Mouse (Mus musculus) limb, embryonic 13.5 days (tissue): ENCODE measurements around the gene Tufm. TPM values are rescaled to one million over a fixed set of nuclear protein-coding genes. Genes with fewer than 3 reads are reported as not detected.
"Not testable (repeated sequence)": the region's sequence is repeated elsewhere in the genome, so short reads cannot be mapped to it uniquely, and the experiment has no call there.

Source experiments
- ATAC-seq: fragments of 200-750 bp; cut with Nextera tagmentation; 2 replicates; pipeline ENCODE4 v1.8.0; 2017; ENCODE audit warnings: low read depth, moderate number of reproducible peaks, moderate TSS enrichment; ENCODE audit not compliant: low FRiP score
- H3K27ac ChIP-seq: fragments of 300-500 bp; sonication (generic); 2 replicates; pipeline ENCODE4 v1.5.1; 2015; ENCODE audit warnings: inconsistent platforms, mild to moderate bottlenecking, moderate library complexity
- H3K27me3 ChIP-seq: fragments of 300-500 bp; sonication (generic); 2 replicates; pipeline ENCODE4 v1.6.1; 2015; ENCODE audit warnings: mild to moderate bottlenecking, inconsistent platforms
- H3K36me3 ChIP-seq: fragments of 300-500 bp; sonication (generic); 2 replicates; pipeline ENCODE4 v1.6.1; 2015; ENCODE audit warnings: inconsistent platforms, mild to moderate bottlenecking, moderate library complexity
- H3K4me1 ChIP-seq: fragments of 300-500 bp; sonication (generic); 2 replicates; pipeline ENCODE4 v1.6.1; 2015; ENCODE audit warnings: inconsistent platforms
- H3K4me2 ChIP-seq: fragments of 300-500 bp; sonication (generic); replicated peaks from 2 replicates; pipeline ENCODE4 v1.6.1; 2015; ENCODE audit warnings: inconsistent platforms, mild to moderate bottlenecking, moderate library complexity
- H3K4me3 ChIP-seq: fragments of 300-500 bp; sonication (generic); 2 replicates; pipeline ENCODE4 v1.5.1; 2015; ENCODE audit warnings: moderate library complexity, mild to moderate bottlenecking, inconsistent platforms
- H3K9ac ChIP-seq: fragments of 300-500 bp; sonication (generic); 2 replicates; pipeline ENCODE4 v1.6.1; 2015; ENCODE audit warnings: mild to moderate bottlenecking, inconsistent platforms
- H3K9me3 ChIP-seq: fragments of 300-500 bp; sonication (generic); 2 replicates; pipeline ENCODE4 v1.6.1; 2016; ENCODE audit warnings: inconsistent platforms
- WGBS: fragments of 180-500 bp; shearing (Covaris S2); methylation state at CpG from one replicate; pipeline ENCODE4 v1.1.7; 2015; 5-methylcytosine and 5-hydroxymethylcytosine counted together
- polyA plus RNA-seq: library from polyadenylated mRNA; unstranded; fragments of >200 nt; fragmentation: Nextera tagmentation; extraction: Ambion mirVana; gene quantifications from 2 replicates; pipeline ENCODE4 v1.2.1, GENCODE M21; 2015

Tufm gene
- polyA plus RNA-seq, 1 experiment from 2014 or later, result 135 TPM

- H3K4me3 ChIP-seq, result no peak overlapping the region
- no peaks in the 10 kb centered on the region for H3K36me3 ChIP-seq
- H3K9me3 ChIP-seq, result no peaks in the 10 kb centered on the region; the same call in 1 of the 2 replicates
- WGBS, result 22% methylated on average over 5 of the region's 5 CpGs
- no peak overlapping the region for H3K27ac ChIP-seq
- no peak for ATAC-seq
- peaks cover 8% of the 10 kb centered on the region for H3K4me1 ChIP-seq
- no peak overlapping the region for H3K4me2 ChIP-seq
- no peak overlapping the region for H3K9ac ChIP-seq
- no peaks in the 10 kb centered on the region for H3K27me3 ChIP-seq
Observed at GRCm38 (mm10) chr7:126481699-126482098, 5.5 kb upstream of the Tufm start.

GRCm38 (mm10) chr7:126482392-126482871 lies 4.7 kb upstream of the Tufm start:
- WGBS, result under 1% methylated on average over 23 of the region's 23 CpGs

GRCm38 (mm10) chr7:126487617-126488385 lies 640 bp downstream of the Tufm start:
- H3K27me3 ChIP-seq, H3K9me3 ChIP-seq, H3K27ac ChIP-seq, ATAC-seq: not testable (repeated sequence)
- Histone ChIP-seq H3K4me1 (peaks cover 16% of the 10 kb centered on the region), H3K36me3 (peaks cover 40% of the 10 kb centered on the region), H3K4me3 (peak overlapping the region; percentile 56), H3K9ac (peak overlapping the region; percentile 81), H3K4me2 (peak overlapping the region; percentile 83)
- 19% methylated on average over 25 of the region's 25 CpGs for WGBS

More at GRCm38 (mm10) chr7:126482392-126482871, 4.7 kb upstream of the Tufm start:
- H3K4me3 ChIP-seq, result peak overlapping the region; percentile 38
- peak overlapping the region; percentile 67 for H3K4me2 ChIP-seq
- H3K9ac ChIP-seq, result peak overlapping the region; percentile 58
- peak overlapping the region; percentile 73 for H3K27ac ChIP-seq
- H3K9me3 ChIP-seq, result no peaks in the 10 kb centered on the region; the same call in 1 of the 2 replicates
- no peaks in the 10 kb centered on the region for H3K27me3 ChIP-seq
- peak; percentile 75 for ATAC-seq
- peaks cover 8% of the 10 kb centered on the region for H3K4me1 ChIP-seq
- H3K36me3 ChIP-seq, result no peaks in the 10 kb centered on the region

- no peak overlapping the region for H3K4me3 ChIP-seq
- no peaks in the 10 kb centered on the region for H3K27me3 ChIP-seq
- no peak overlapping the region for H3K9ac ChIP-seq
- H3K36me3 ChIP-seq, result peaks cover 72% of the 10 kb centered on the region
- no peaks in the 10 kb centered on the region for H3K9me3 ChIP-seq
- H3K4me2 ChIP-seq, result no peak overlapping the region
- peaks cover 12% of the 10 kb centered on the region for H3K4me1 ChIP-seq
- WGBS, result 81% methylated on average over 1 of the region's 1 CpGs
- no peak for ATAC-seq
- no peak overlapping the region for H3K27ac ChIP-seq
Observed at GRCm38 (mm10) chr7:126491005-126491404, 3.8 kb downstream of the Tufm start.

- WGBS, result 55% methylated on average over 11 of the region's 11 CpGs
- Histone ChIP-seq H3K9me3 (no peaks in the 10 kb centered on the region), H3K4me1 (peaks cover 10% of the 10 kb centered on the region), H3K4me3 (no peak overlapping the region), H3K27ac (no peak overlapping the region), H3K9ac (no peak overlapping the region), H3K27me3 (no peaks in the 10 kb centered on the region), H3K36me3 (peaks cover 82% of the 10 kb centered on the region), H3K4me2 (no peak overlapping the region)
- ATAC-seq, result no peak
Observed at GRCm38 (mm10) chr7:126491973-126492372, 4.8 kb downstream of the Tufm start.

GRCm38 (mm10) chr7:126494120-126494519 lies 7.0 kb downstream of the Tufm start:
- Histone ChIP-seq H3K4me3 (no peak overlapping the region), H3K27me3 (no peaks in the 10 kb centered on the region), H3K9me3 (no peaks in the 10 kb centered on the region), H3K36me3 (peaks cover 96% of the 10 kb centered on the region), H3K4me2 (no peak overlapping the region), H3K9ac (no peak overlapping the region; the same call in 1 of the 2 replicates), H3K27ac (no peak overlapping the region), H3K4me1 (no peaks in the 10 kb centered on the region)
- 87% methylated on average over 6 of the region's 6 CpGs for WGBS
- no peak for ATAC-seq

GRCm38 (mm10) chr7:126496475-126496874 lies 9.3 kb downstream of the Tufm start:
- no peaks in the 10 kb centered on the region for H3K9me3 ChIP-seq
- peaks cover 10% of the 10 kb centered on the region for H3K4me1 ChIP-seq
- peaks cover 97% of the 10 kb centered on the region for H3K36me3 ChIP-seq
- H3K4me3 ChIP-seq, result no peak overlapping the region
- H3K27me3 ChIP-seq, result no peaks in the 10 kb centered on the region
- no peak overlapping the region for H3K9ac ChIP-seq
- no peak overlapping the region for H3K27ac ChIP-seq
- H3K4me2 ChIP-seq, result no peak overlapping the region
- ATAC-seq, result no peak
- WGBS, result 86% methylated on average over 5 of the region's 5 CpGs

GRCm38 (mm10) chr7:126497966-126498365 lies 10.8 kb downstream of the Tufm start:
- ATAC-seq, result no peak
- Histone ChIP-seq H3K9ac (no peak overlapping the region), H3K27ac (no peak overlapping the region), H3K4me3 (no peak overlapping the region), H3K27me3 (no peaks in the 10 kb centered on the region), H3K9me3 (no peaks in the 10 kb centered on the region), H3K4me2 (no peak overlapping the region), H3K4me1 (peaks cover 12% of the 10 kb centered on the region), H3K36me3 (peaks cover 84% of the 10 kb centered on the region)
- 91% methylated on average over 12 of the region's 12 CpGs for WGBS

GRCm38 (mm10) chr7:126499416-126499815 lies 12.3 kb downstream of the Tufm start:
- Histone ChIP-seq H3K9me3 (no peaks in the 10 kb centered on the region), H3K27ac (no peak overlapping the region), H3K4me2 (no peak overlapping the region), H3K36me3 (peaks cover 69% of the 10 kb centered on the region), H3K4me1 (peaks cover 19% of the 10 kb centered on the region), H3K4me3 (no peak overlapping the region), H3K27me3 (no peaks in the 10 kb centered on the region), H3K9ac (no peak overlapping the region)
- 91% methylated on average over 7 of the region's 7 CpGs for WGBS
- no peak for ATAC-seq

GRCm38 (mm10) chr7:126501684-126502022 lies 14.5 kb downstream of the Tufm start:
- Histone ChIP-seq H3K9ac (peak overlapping the region; percentile 99), H3K27ac (peak overlapping the region; percentile 99), H3K4me2 (peak overlapping the region; percentile 85), H3K4me1 (peaks cover 24% of the 10 kb centered on the region), H3K9me3 (no peaks in the 10 kb centered on the region), H3K36me3 (peaks cover 47% of the 10 kb centered on the region), H3K27me3 (no peaks in the 10 kb centered on the region), H3K4me3 (peak overlapping the region; percentile 85)
- WGBS, result 6% methylated on average over 9 of the region's 9 CpGs
- no peak for ATAC-seq

- H3K4me2 ChIP-seq, result peak overlapping the region; percentile 85
- peak overlapping the region; percentile 99 for H3K27ac ChIP-seq
- peak; percentile 89 for ATAC-seq
- no peaks in the 10 kb centered on the region for H3K9me3 ChIP-seq
- peak overlapping the region; percentile 99 for H3K9ac ChIP-seq
- peaks cover 24% of the 10 kb centered on the region for H3K4me1 ChIP-seq
- under 1% methylated on average over 42 of the region's 57 CpGs for WGBS
- peak overlapping the region; percentile 85 for H3K4me3 ChIP-seq
- H3K27me3 ChIP-seq, result no peaks in the 10 kb centered on the region
- peaks cover 41% of the 10 kb centered on the region for H3K36me3 ChIP-seq
Observed at GRCm38 (mm10) chr7:126502023-126502741, 15.0 kb downstream of the Tufm start.

- Histone ChIP-seq H3K27ac (peak overlapping the region; percentile 99), H3K4me2 (peak overlapping the region; percentile 49), H3K36me3 (peaks cover 36% of the 10 kb centered on the region), H3K4me1 (peaks cover 24% of the 10 kb centered on the region), H3K9me3 (no peaks in the 10 kb centered on the region), H3K9ac (peak overlapping the region; percentile 99), H3K27me3 (no peaks in the 10 kb centered on the region), H3K4me3 (peak overlapping the region; percentile 85)
- ATAC-seq, result no peak
- WGBS, result under 1% methylated on average over 38 of the region's 40 CpGs
Observed at GRCm38 (mm10) chr7:126502751-126503150, 15.6 kb downstream of the Tufm start.
